Mouse (Mus musculus): ENCODE measurements at regions not wholly inside any gene's neighbourhood (a gene's known extent, or its start where the extent isn't known, plus 50 kb on each side); places are given as distances from the start of the nearest gene placed in this dataset.

DNA sequence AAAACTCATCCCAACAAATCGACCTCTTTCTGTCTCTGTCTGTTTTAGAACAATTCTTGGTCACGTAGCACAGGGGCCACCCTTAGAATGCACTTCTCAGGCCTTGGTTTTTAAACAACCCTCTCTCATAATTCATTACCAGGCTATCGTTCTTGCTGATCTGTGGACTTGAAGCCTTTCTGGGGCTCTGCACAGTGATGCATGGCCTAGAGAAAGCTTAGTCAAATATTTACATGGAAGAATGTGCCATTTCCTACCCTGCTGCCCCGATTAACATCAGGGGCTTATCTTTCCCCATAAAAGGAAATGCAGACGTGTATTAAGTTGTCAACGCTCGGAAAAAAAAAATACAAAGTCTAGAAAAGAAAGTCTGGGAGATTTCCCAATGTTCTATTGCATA is 1448.0 kb downstream of the Gsdmc2 start:
- no peak for DNase-seq (ENCODE audit: low read depth in 1 of 2, low spot score in 2 of 2)
- Histone ChIP-seq H3K36me3 (ENCODE audit: control insufficient read depth, insufficient read depth, low read length) (no peaks in the 10 kb centered on the region), H3K4me1 (ENCODE audit: control insufficient read depth, insufficient read depth, insufficient read length) (peaks cover 3% of the 10 kb centered on the region; the same call in 1 of the 2 replicates), H3K27me3 (ENCODE audit: control insufficient read depth, insufficient read depth, low read length) (no peaks in the 10 kb centered on the region), H3K4me3 (ENCODE audit: extremely low read depth, insufficient read depth, insufficient read length) (no peak overlapping the region), H3K27ac (ENCODE audit: insufficient read depth, low read length) (no peak overlapping the region)
- WGBS: 80% methylated on average over 7 of the region's 7 CpGs
- no peak for TF ChIP-seq POLR2A (IDR thresholded peaks at IDR 0.05; ENCODE audit: low read depth, low read length)
- no peak for TF ChIP-seq CTCF (IDR thresholded peaks at IDR 0.05; ENCODE audit: extremely low read depth, insufficient read depth, insufficient read length, insufficient replicate concordance)

DNA sequence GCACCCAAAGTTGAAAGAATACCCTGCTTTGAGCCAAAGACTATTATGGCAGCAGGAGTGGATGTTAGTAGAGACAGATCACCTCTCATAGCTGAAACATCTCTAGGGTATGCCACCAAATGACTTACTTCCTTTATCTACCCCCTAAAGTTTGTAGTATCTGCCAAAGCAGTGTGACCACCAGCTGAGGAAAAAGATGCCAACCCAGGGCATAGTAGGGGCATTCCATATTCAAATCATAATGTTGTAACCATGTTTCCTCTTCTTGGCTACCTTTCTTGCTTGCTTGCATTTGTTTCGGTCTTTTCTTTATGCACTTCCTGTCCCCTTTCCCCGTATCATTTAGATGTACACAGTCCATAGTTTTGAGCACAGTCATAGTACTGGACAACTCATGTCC is 1449.6 kb downstream of the Gsdmc2 start:
- H3K27ac ChIP-seq (ENCODE audit: insufficient read depth, low read length): no peak overlapping the region
- H3K36me3 ChIP-seq (ENCODE audit: control insufficient read depth, insufficient read depth, low read length): no peaks in the 10 kb centered on the region
- no peak overlapping the region for H3K4me3 ChIP-seq (ENCODE audit: extremely low read depth, insufficient read depth, insufficient read length)
- TF ChIP-seq POLR2A (IDR thresholded peaks at IDR 0.05; ENCODE audit: low read depth, low read length) (no peak), CTCF (IDR thresholded peaks at IDR 0.05; ENCODE audit: extremely low read depth, insufficient read depth, insufficient read length, insufficient replicate concordance) (no peak)
- WGBS: 39% methylated on average over 2 of the region's 2 CpGs
- H3K4me1 ChIP-seq (ENCODE audit: control insufficient read depth, insufficient read depth, insufficient read length): no peaks in the 10 kb centered on the region; the same call in 1 of the 2 replicates
- H3K27me3 ChIP-seq (ENCODE audit: control insufficient read depth, insufficient read depth, low read length): no peaks in the 10 kb centered on the region
- DNase-seq (ENCODE audit: low read depth in 1 of 2, low spot score in 2 of 2): peak in 1 of 2 experiments; percentile 14

DNA sequence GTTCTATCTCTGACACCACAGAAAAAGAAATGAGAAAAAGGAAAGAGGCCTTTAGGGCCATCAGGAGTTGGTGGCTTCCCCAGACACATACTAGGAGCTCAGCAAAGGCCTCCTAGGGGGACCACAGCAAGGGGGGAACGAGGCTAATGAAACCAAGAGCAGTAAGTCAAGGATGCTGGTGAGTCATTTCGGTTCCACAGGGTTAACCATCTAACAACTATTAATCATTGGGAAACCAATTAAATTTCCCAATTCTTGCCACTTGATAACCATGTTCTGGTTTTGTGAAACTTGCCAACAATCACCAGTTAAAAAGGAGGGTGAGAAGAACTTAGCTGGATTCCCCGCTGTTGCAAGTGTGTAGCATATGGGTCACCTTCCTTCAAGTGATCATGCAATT is 1451.6 kb downstream of the Gsdmc2 start:
- no peak for DNase-seq (ENCODE audit: low read depth in 1 of 2, low spot score in 2 of 2)
- Histone ChIP-seq H3K27me3 (ENCODE audit: control insufficient read depth, insufficient read depth, low read length) (no peaks in the 10 kb centered on the region), H3K27ac (ENCODE audit: insufficient read depth, low read length) (no peak overlapping the region), H3K36me3 (ENCODE audit: control insufficient read depth, insufficient read depth, low read length) (no peaks in the 10 kb centered on the region), H3K4me1 (ENCODE audit: control insufficient read depth, insufficient read depth, insufficient read length) (no peaks in the 10 kb centered on the region; the same call in 1 of the 2 replicates), H3K4me3 (ENCODE audit: extremely low read depth, insufficient read depth, insufficient read length) (no peak overlapping the region)
- WGBS: 90% methylated on average over 3 of the region's 3 CpGs
- TF ChIP-seq POLR2A (IDR thresholded peaks at IDR 0.05; ENCODE audit: low read depth, low read length) (no peak), CTCF (IDR thresholded peaks at IDR 0.05; ENCODE audit: extremely low read depth, insufficient read depth, insufficient read length, insufficient replicate concordance) (no peak)

DNA sequence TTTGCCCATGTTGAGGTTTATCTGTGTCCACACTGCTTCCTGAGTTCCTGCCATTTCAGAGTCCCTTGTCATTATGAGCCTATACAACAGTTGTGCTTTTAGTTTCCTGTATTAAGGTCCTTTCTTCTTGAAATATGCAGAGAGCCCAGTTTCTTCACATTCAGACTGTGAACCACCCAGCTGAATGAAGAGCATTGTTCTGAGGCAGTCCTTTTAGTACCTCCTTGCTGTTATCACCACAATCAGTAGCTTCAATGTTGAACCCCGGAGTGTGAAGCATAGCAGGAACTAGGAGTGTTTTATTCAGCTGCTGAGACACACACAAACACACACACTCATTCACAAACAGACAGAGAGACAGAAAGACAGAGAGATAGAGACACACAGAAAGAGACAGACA is 1452.1 kb downstream of the Gsdmc2 start:
- no peak for DNase-seq (ENCODE audit: low read depth in 1 of 2, low spot score in 2 of 2)
- H3K36me3 ChIP-seq (ENCODE audit: control insufficient read depth, insufficient read depth, low read length): no peaks in the 10 kb centered on the region
- 16% methylated on average over 1 of the region's 1 CpGs for WGBS
- no peak overlapping the region for H3K4me3 ChIP-seq (ENCODE audit: extremely low read depth, insufficient read depth, insufficient read length)
- no peak overlapping the region for H3K27ac ChIP-seq (ENCODE audit: insufficient read depth, low read length)
- no peak for TF ChIP-seq POLR2A (IDR thresholded peaks at IDR 0.05; ENCODE audit: low read depth, low read length)
- TF ChIP-seq CTCF (IDR thresholded peaks at IDR 0.05; ENCODE audit: extremely low read depth, insufficient read depth, insufficient read length, insufficient replicate concordance): no peak
- no peaks in the 10 kb centered on the region for H3K27me3 ChIP-seq (ENCODE audit: control insufficient read depth, insufficient read depth, low read length)
- H3K4me1 ChIP-seq (ENCODE audit: control insufficient read depth, insufficient read depth, insufficient read length): no peaks in the 10 kb centered on the region; the same call in 1 of the 2 replicates

DNA sequence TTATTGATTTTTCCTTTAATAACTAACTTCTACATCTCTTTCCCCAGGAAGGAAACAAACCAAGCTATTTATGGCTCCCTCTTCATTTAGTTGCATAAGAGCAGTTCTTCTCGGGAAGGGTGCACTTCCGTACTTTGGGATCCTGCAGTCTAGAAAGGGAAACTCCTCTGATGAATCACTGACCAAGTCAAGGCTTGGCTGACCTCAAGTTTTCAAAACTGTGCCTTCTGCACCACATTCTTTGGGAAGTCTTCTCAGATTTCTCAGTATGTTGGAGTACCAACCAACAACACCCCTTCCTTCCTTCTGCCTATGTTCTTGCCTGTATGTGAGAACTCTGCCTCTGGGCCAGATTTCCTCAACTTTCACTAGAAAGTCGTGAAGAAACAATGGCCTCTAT is 1452.6 kb downstream of the Gsdmc2 start:
- Histone ChIP-seq H3K4me1 (ENCODE audit: control insufficient read depth, insufficient read depth, insufficient read length) (no peaks in the 10 kb centered on the region; the same call in 1 of the 2 replicates), H3K27me3 (ENCODE audit: control insufficient read depth, insufficient read depth, low read length) (no peaks in the 10 kb centered on the region), H3K27ac (ENCODE audit: insufficient read depth, low read length) (no peak overlapping the region), H3K4me3 (ENCODE audit: extremely low read depth, insufficient read depth, insufficient read length) (no peak overlapping the region), H3K36me3 (ENCODE audit: control insufficient read depth, insufficient read depth, low read length) (no peaks in the 10 kb centered on the region)
- 46% methylated on average over 3 of the region's 3 CpGs for WGBS
- DNase-seq (ENCODE audit: low read depth in 1 of 2, low spot score in 2 of 2): no peak
- no peak for TF ChIP-seq CTCF (IDR thresholded peaks at IDR 0.05; ENCODE audit: extremely low read depth, insufficient read depth, insufficient read length, insufficient replicate concordance)

DNA sequence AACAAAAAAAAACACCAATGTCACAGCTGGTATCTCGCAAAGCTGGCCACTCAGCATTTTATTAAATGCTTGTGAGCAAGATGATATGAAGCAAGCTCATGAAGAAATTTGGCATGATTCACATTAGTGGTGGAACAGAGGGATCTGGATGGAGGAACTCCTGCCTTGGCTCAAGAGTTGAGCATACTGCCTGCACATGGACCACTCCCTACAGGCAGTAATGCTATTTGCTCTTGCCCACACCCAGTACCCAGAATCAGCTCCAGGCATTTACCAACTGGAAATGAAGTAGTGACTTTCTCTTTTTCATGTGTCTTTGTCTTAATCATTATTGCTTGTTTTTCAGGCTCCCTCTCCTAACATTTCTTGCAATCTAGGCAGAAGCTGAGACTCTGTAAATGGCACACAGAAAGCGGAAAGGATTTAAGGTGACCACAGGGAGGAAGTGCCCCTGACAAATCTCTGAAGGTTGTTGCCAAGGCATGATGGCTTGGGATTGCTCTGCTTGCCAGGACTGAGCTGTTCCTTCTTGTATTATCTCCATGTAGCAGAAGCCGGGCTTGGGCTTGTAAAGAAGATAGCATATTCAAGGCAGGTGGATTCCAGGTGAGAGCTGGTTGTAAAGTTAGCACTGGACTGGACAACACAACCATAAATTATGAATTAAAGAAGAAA is 1455.4 kb downstream of the Gsdmc2 start:
- Histone ChIP-seq H3K4me3 (ENCODE audit: extremely low read depth, insufficient read depth, insufficient read length) (no peak overlapping the region), H3K4me1 (ENCODE audit: control insufficient read depth, insufficient read depth, insufficient read length) (no peaks in the 10 kb centered on the region; the same call in 1 of the 2 replicates), H3K27ac (ENCODE audit: insufficient read depth, low read length) (no peak overlapping the region), H3K27me3 (ENCODE audit: control insufficient read depth, insufficient read depth, low read length) (no peaks in the 10 kb centered on the region), H3K36me3 (ENCODE audit: control insufficient read depth, insufficient read depth, low read length) (no peaks in the 10 kb centered on the region)
- WGBS: 81% methylated on average over 3 of the region's 3 CpGs
- no peak for TF ChIP-seq POLR2A (IDR thresholded peaks at IDR 0.05; ENCODE audit: low read depth, low read length)
- no peak for TF ChIP-seq CTCF (IDR thresholded peaks at IDR 0.05; ENCODE audit: extremely low read depth, insufficient read depth, insufficient read length, insufficient replicate concordance)
- no peak for DNase-seq (ENCODE audit: low read depth in 1 of 2, low spot score in 2 of 2)

DNA sequence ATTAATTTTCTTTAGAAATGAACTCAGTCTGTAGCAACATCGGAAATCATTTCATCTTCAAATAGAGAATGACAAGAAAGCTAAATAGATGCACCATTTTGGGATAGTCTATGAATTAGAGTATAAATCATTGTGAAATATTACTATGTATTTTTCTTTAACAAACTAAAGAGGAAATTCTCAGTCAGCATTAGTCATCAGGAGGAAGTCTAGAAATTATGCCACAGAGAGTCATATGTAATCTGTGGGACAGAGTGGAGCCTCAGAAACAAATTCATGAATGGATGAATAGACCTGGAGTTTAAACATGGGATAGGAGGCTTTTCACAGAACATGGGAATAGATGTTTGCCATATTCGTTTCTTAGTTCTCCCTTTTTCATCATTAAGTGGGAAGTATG is 1459.4 kb upstream of the A1bg start:
- Histone ChIP-seq H3K4me1 (ENCODE audit: control insufficient read depth, insufficient read depth, insufficient read length) (peaks cover 3% of the 10 kb centered on the region; the same call in 1 of the 2 replicates), H3K27ac (ENCODE audit: insufficient read depth, low read length) (no peak overlapping the region), H3K4me3 (ENCODE audit: extremely low read depth, insufficient read depth, insufficient read length) (no peak overlapping the region), H3K36me3 (ENCODE audit: control insufficient read depth, insufficient read depth, low read length) (no peaks in the 10 kb centered on the region), H3K27me3 (ENCODE audit: control insufficient read depth, insufficient read depth, low read length) (no peaks in the 10 kb centered on the region)
- WGBS: 78% methylated on average over 2 of the region's 2 CpGs
- no peak for DNase-seq (ENCODE audit: low read depth in 1 of 2, low spot score in 2 of 2)
- TF ChIP-seq CTCF (IDR thresholded peaks at IDR 0.05; ENCODE audit: extremely low read depth, insufficient read depth, insufficient read length, insufficient replicate concordance) (no peak), POLR2A (IDR thresholded peaks at IDR 0.05; ENCODE audit: low read depth, low read length) (no peak)

Data from spleen, adult 2 months (tissue).